Mouse (Mus musculus) liver, adult 2 months (tissue): ENCODE measurements around the gene Susd1. TPM values are rescaled to one million over a fixed set of nuclear protein-coding genes. Genes with fewer than 3 reads are reported as not detected.

Source experiments
- DNase-seq: peaks from one replicate; pipeline ENCODE4 v3.0.0-alpha.2; 2011; ENCODE audit warnings: low read depth, low spot score; ENCODE audit errors: extremely low read depth
- H3K27ac ChIP-seq: fragments of 200-500 bp; replicated peaks from 2 replicates; pipeline ENCODE4 v1.5.1; 2012; ENCODE audit warnings: low read depth, mild to moderate bottlenecking, control low read depth, inconsistent platforms, low read length; ENCODE audit not compliant: insufficient read depth
- H3K27me3 ChIP-seq: fragments of 200-500 bp; 2 replicates; pipeline ENCODE4 v1.6.1; 2012; ENCODE audit warnings: mild to moderate bottlenecking, moderate library complexity, low read length, inconsistent platforms; ENCODE audit not compliant: control insufficient read depth, insufficient read depth
- H3K36me3 ChIP-seq: fragments of 200-500 bp; 2 replicates; pipeline ENCODE4 v1.6.1; 2012; ENCODE audit warnings: low read length, inconsistent platforms; ENCODE audit not compliant: control insufficient read depth, insufficient read depth
- H3K4me1 ChIP-seq: fragments of 200-500 bp; 2 replicates; pipeline ENCODE4 v1.6.1; 2011; ENCODE audit warnings: low read length; ENCODE audit not compliant: control insufficient read depth, insufficient read depth
- H3K4me3 ChIP-seq: fragments of 200-500 bp; 2 replicates; pipeline ENCODE4 v1.5.1; 2011; ENCODE audit warnings: low read depth, mild to moderate bottlenecking, control low read depth, low read length, moderate library complexity; ENCODE audit not compliant: insufficient read depth
- H3K79me2 ChIP-seq: fragments of 200-500 bp; 2 replicates; pipeline ENCODE4 v1.6.1; 2012; ENCODE audit warnings: inconsistent platforms, mild to moderate bottlenecking, low read length, moderate library complexity; ENCODE audit not compliant: control insufficient read depth, insufficient read depth
- H3K9ac ChIP-seq: fragments of 200-500 bp; 2 replicates; pipeline ENCODE4 v1.6.1; 2012; ENCODE audit warnings: low read depth, mild to moderate bottlenecking, control low read depth, inconsistent platforms, low read length
- CTCF ChIP-seq: fragments of 200-500 bp; IDR thresholded peaks from 2 replicates; pipeline ENCODE4 v1.5.1; 2011; ENCODE audit warnings: low read depth, low read length, control low read depth
- POLR2A ChIP-seq: fragments of 200-500 bp; IDR thresholded peaks from 2 replicates; pipeline ENCODE4 v1.6.1; 2011; ENCODE audit warnings: low read length, control low read depth; ENCODE audit not compliant: insufficient read depth; ENCODE audit errors: extremely low read depth
- WGBS: fragments of 180-500 bp; shearing (Covaris S2); methylation state at CpG from one replicate; pipeline ENCODE4 v1.1.7; 2018; 5-methylcytosine and 5-hydroxymethylcytosine counted together
- polyA plus RNA-seq: library from polyadenylated mRNA; depleted of rRNA; stranded (reverse); fragments of >200 nt; gene quantifications from 2 replicates; pipeline ENCODE4 v1.2.3, GENCODE M21; 2012
- total RNA-seq: library from RNA; depleted of rRNA; stranded (reverse); fragments of >200 nt; gene quantifications from 2 replicates; pipeline ENCODE4 v1.2.3, GENCODE M21; 2014

Susd1 gene
- total and polyA plus RNA-seq, 2 experiments: 5.5 to 9.7 TPM

- Histone ChIP-seq H3K36me3 (no peaks in the 10 kb centered on the region), H3K4me3 (no peak overlapping the region), H3K79me2 (no peaks in the 10 kb centered on the region), H3K27ac (no peak overlapping the region), H3K4me1 (peaks cover 4% of the 10 kb centered on the region; the same call in 1 of the 2 replicates), H3K9ac (no peak overlapping the region), H3K27me3 (no peaks in the 10 kb centered on the region)
- DNase-seq: no peak
- 82% methylated on average over 10 of the region's 10 CpGs for WGBS
- TF ChIP-seq CTCF (no peak), POLR2A (no peak)
Measured at GRCm38 (mm10) chr4:59385254-59385895, 53.1 kb downstream of the Susd1 start.

GRCm38 (mm10) chr4:59383791-59384190 is 54.6 kb downstream of the Susd1 start:
- Histone ChIP-seq H3K27ac (no peak overlapping the region), H3K79me2 (no peaks in the 10 kb centered on the region), H3K9ac (no peak overlapping the region), H3K36me3 (no peaks in the 10 kb centered on the region), H3K27me3 (no peaks in the 10 kb centered on the region), H3K4me1 (peaks cover 4% of the 10 kb centered on the region; the same call in 1 of the 2 replicates), H3K4me3 (no peak overlapping the region)
- WGBS: 81% methylated on average over 3 of the region's 3 CpGs
- TF ChIP-seq CTCF (no peak), POLR2A (no peak)
- DNase-seq: no peak

GRCm38 (mm10) chr4:59382131-59382530 is 56.3 kb downstream of the Susd1 start:
- Histone ChIP-seq H3K27me3 (no peaks in the 10 kb centered on the region), H3K36me3 (no peaks in the 10 kb centered on the region), H3K9ac (no peak overlapping the region), H3K79me2 (no peaks in the 10 kb centered on the region), H3K27ac (no peak overlapping the region), H3K4me1 (no peaks in the 10 kb centered on the region), H3K4me3 (no peak overlapping the region)
- no peak for DNase-seq
- 56% methylated on average over 12 of the region's 12 CpGs for WGBS
- TF ChIP-seq POLR2A (no peak), CTCF (no peak)

- Histone ChIP-seq H3K36me3 (no peaks in the 10 kb centered on the region), H3K79me2 (no peaks in the 10 kb centered on the region), H3K27me3 (no peaks in the 10 kb centered on the region), H3K4me3 (no peak overlapping the region), H3K9ac (no peak overlapping the region), H3K27ac (no peak overlapping the region), H3K4me1 (no peaks in the 10 kb centered on the region)
- peak; percentile 69 for DNase-seq
- 50% methylated on average over 13 of the region's 13 CpGs for WGBS
- TF ChIP-seq CTCF (peak; percentile 77), POLR2A (no peak)
Measured at GRCm38 (mm10) chr4:59381007-59381743, 57.3 kb downstream of the Susd1 start.

- DNase-seq: no peak
- H3K79me2 ChIP-seq: no peaks in the 10 kb centered on the region
- TF ChIP-seq CTCF (no peak), POLR2A (no peak)
- no peak overlapping the region for H3K27ac ChIP-seq
- no peak overlapping the region for H3K9ac ChIP-seq
- no peaks in the 10 kb centered on the region for H3K4me1 ChIP-seq
- no peak overlapping the region for H3K4me3 ChIP-seq
- H3K27me3 ChIP-seq: no peaks in the 10 kb centered on the region
- 84% methylated on average over 4 of the region's 4 CpGs for WGBS
- no peaks in the 10 kb centered on the region for H3K36me3 ChIP-seq
Measured at GRCm38 (mm10) chr4:59380478-59380877, 58.0 kb downstream of the Susd1 start.

- Histone ChIP-seq H3K4me1 (no peaks in the 10 kb centered on the region), H3K36me3 (no peaks in the 10 kb centered on the region), H3K4me3 (no peak overlapping the region), H3K79me2 (no peaks in the 10 kb centered on the region), H3K9ac (no peak overlapping the region), H3K27me3 (no peaks in the 10 kb centered on the region), H3K27ac (no peak overlapping the region)
- TF ChIP-seq POLR2A (no peak), CTCF (no peak)
- WGBS: 83% methylated on average over 5 of the region's 5 CpGs
- DNase-seq: no peak
Measured at GRCm38 (mm10) chr4:59379876-59380275, 58.6 kb downstream of the Susd1 start.
